Mouse (Mus musculus) testis, adult 2 months (tissue): Measurements from ENCODE around the gene Man1b1. TPM values are rescaled to one million over a fixed set of nuclear protein-coding genes. Genes with fewer than 3 reads are reported as not detected.

Source experiments
- H3K27ac ChIP-seq: fragments of 200-500 bp; 2 replicates; pipeline ENCODE4 v1.5.1; 2012; ENCODE audit warnings: low read depth, low read length; ENCODE audit not compliant: control insufficient read depth, insufficient read depth
- H3K27me3 ChIP-seq: fragments of 200-500 bp; 2 replicates; pipeline ENCODE4 v1.6.1; 2012; ENCODE audit warnings: mild to moderate bottlenecking, low read length, moderate library complexity; ENCODE audit not compliant: control insufficient read depth, insufficient read depth
- H3K36me3 ChIP-seq: fragments of 200-500 bp; 2 replicates; pipeline ENCODE4 v1.6.1; 2012; ENCODE audit warnings: mild to moderate bottlenecking, low read length; ENCODE audit not compliant: control insufficient read depth, insufficient read depth
- H3K4me1 ChIP-seq: fragments of 200-500 bp; 2 replicates; pipeline ENCODE4 v1.6.1; 2012; ENCODE audit warnings: low read length; ENCODE audit not compliant: control insufficient read depth, insufficient read depth
- H3K4me3 ChIP-seq: fragments of 200-500 bp; 2 replicates; pipeline ENCODE4 v1.5.1; 2012; ENCODE audit warnings: low read depth, mild to moderate bottlenecking, low read length, moderate library complexity, mixed read lengths; ENCODE audit not compliant: control insufficient read depth
- CTCF ChIP-seq: fragments of 200-500 bp; IDR thresholded peaks from 2 replicates; pipeline ENCODE4 v1.5.1; 2012; ENCODE audit warnings: low read depth, mild to moderate bottlenecking, inconsistent platforms, low read length, moderate library complexity; ENCODE audit not compliant: control insufficient read depth, insufficient read depth, insufficient replicate concordance
- POLR2A ChIP-seq: fragments of 200-500 bp; IDR thresholded peaks from 2 replicates; pipeline ENCODE4 v1.6.1; 2012; ENCODE audit warnings: low read depth, mild to moderate bottlenecking, inconsistent platforms, low read length, moderate library complexity; ENCODE audit not compliant: control insufficient read depth
- polyA plus RNA-seq: library from polyadenylated mRNA; depleted of rRNA; stranded (reverse); fragments of >200 nt; gene quantifications from 2 replicates; pipeline ENCODE4 v1.2.3, GENCODE M21; 2012; rRNA removed

The Man1b1 gene
- polyA plus RNA-seq, 1 experiment = 29.3 TPM

DNA sequence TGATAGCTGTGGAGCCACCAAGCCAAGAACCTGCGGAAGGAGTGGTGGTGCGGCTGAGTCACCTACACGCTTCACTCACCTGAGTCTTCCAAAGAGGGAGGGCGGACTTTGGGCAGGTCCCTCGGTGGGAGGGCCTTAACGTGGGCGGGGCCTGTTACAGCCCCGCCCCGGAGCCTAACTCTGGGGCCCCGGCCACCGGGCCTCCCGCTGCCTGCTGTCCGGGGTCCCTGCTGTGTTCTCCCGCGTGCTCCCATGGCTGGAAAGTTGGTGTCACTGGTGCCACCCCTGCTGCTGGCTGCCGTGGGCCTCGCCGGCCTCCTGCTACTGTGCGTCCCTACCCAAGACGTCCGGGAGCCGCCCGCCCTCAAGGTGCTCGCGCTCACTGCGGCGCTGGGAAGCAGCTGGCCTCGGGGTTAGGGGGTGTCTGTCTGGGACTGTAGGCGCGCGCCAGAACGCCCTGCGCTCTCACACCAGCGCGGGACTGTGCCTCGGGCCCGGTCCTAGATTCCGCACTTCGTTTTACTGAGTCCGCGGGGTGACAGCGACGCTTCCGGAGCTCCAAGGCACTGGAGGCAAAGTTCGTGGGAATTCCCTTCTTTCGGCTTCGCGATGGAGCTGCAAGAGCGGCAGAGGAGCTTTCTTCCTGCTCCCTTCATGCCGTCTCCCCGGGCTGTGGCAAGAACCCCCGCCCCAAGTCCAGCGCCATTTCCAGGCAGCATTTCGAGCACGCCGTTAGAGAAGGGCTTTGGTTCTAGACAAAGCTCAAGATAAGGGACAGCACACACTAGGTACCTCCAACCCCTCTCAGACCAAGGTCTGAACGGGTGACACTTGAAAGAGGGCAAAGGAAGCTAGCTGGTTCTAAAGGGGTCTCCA lies 63.8 kb downstream of the Man1b1 start, which contains the start of gene Entpd2:
TSS of gene Entpd2 (plus strand) at position 154 of the 876 bp plus-strand sequence.
- Histone ChIP-seq H3K4me3 (peak within 1 kb of the TSS; percentile 67), H3K4me1 (peaks cover 10% of the 10 kb centered on the region), H3K36me3 (no peaks in the 10 kb centered on the region), H3K27me3 (no peaks in the 10 kb centered on the region), H3K27ac (no peak within 1 kb of the TSS)
- TF ChIP-seq CTCF (no peak), POLR2A (no peak)

DNA sequence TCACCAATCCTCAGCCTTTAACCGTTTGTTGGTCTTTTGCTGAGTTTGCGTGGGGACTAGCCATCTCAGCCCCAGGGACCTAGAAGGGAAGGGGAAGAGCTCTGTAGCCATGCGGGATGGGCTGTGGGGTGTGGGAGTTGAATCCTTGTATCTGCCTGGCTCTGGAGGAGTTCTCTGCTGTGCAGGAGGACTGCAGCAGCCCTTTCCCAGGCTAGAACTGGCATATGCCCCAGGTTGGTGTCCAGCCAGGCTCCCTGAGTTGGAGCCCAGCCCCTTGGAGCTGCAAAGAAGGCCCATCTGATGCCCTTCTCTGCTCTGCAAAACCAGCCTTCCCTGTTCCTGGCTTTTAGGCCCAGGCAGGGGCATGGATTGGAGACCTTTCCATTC lies 64.5 kb downstream of the Man1b1 start:
- H3K27me3 ChIP-seq = no peaks in the 10 kb centered on the region
- peak overlapping the region; percentile 67 for H3K4me3 ChIP-seq

DNA sequence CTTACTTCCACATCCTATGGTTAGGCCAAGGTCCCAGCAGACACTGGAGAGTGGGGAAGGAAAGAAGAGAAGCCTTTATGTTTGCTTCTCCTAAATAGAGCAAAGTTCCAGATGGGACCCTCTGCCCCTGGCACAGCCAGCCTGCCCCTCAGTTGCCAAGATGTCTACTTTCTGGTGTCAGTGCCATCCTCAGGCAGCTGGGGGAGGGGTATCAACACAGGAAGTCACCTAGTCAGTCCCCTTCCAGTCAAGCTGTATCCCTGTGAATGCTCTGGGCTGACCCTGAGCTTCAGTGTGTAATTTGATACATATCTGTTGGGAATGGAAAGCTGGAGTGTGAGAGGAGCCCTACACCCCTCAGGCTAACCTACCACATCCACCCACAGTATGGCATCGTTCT lies 64.9 kb downstream of the Man1b1 start:
- peaks cover 10% of the 10 kb centered on the region for H3K4me1 ChIP-seq
- no peak overlapping the region for H3K27ac ChIP-seq
- TF ChIP-seq CTCF (no peak), POLR2A (no peak)
- no peaks in the 10 kb centered on the region for H3K36me3 ChIP-seq
- no peak overlapping the region for H3K4me3 ChIP-seq
- no peaks in the 10 kb centered on the region for H3K27me3 ChIP-seq

More for the DNA sequence above, 64.5 kb downstream of the Man1b1 start:
- Histone ChIP-seq H3K36me3 (no peaks in the 10 kb centered on the region), H3K27ac (no peak overlapping the region), H3K4me1 (peaks cover 10% of the 10 kb centered on the region)
- TF ChIP-seq CTCF (no peak), POLR2A (no peak)

DNA sequence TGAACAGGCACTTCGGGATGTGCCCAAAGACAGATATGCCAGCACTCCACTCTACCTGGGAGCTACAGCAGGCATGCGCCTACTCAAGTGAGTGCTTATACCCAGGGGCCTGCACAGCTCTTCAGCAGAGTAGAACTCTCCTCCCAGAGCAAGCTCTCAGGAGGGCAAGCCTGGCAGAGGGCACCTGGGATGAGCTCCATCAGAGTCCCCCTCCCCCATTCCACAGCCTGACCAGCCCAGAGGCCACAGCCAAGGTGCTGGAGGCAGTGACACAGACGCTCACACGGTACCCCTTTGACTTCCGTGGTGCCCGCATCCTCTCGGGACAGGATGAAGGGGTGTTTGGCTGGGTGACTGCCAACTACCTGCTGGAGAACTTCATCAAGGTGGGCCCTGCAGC lies 65.9 kb downstream of the Man1b1 start:
- no peak overlapping the region for H3K4me3 ChIP-seq
- peaks cover 15% of the 10 kb centered on the region for H3K4me1 ChIP-seq
- no peaks in the 10 kb centered on the region for H3K27me3 ChIP-seq
- TF ChIP-seq CTCF (no peak), POLR2A (no peak)
- no peaks in the 10 kb centered on the region for H3K36me3 ChIP-seq
- no peak overlapping the region for H3K27ac ChIP-seq

DNA sequence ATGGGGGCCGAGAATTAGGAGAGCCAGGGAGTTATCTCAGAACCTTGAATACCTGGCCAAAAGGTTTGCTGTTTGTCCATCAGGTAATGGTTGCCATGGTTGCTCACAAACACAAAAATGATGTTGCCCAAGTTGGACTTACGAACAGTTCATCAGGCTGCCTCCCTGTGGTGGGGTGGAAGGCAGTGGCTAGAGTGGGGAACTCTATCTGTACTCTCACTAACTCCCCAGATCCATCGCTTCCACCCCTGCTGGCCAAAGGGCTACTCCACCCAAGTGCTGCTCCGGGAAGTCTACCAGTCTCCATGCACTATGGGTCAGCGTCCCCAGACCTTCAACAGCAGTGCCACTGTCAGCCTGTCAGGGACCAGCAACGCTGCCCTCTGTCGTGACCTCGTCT lies 66.9 kb downstream of the Man1b1 start, which contains the start of gene Npdc1:
TSS of gene Npdc1 (plus strand) at position 301 of the 400 bp plus-strand sequence.
- H3K27ac ChIP-seq = no peak within 1 kb of the TSS
- peaks cover 18% of the 10 kb centered on the region for H3K4me1 ChIP-seq
- no peaks in the 10 kb centered on the region for H3K36me3 ChIP-seq
- no peak within 1 kb of the TSS for H3K4me3 ChIP-seq
- no peaks in the 10 kb centered on the region for H3K27me3 ChIP-seq
- TF ChIP-seq CTCF (no peak), POLR2A (no peak)

DNA sequence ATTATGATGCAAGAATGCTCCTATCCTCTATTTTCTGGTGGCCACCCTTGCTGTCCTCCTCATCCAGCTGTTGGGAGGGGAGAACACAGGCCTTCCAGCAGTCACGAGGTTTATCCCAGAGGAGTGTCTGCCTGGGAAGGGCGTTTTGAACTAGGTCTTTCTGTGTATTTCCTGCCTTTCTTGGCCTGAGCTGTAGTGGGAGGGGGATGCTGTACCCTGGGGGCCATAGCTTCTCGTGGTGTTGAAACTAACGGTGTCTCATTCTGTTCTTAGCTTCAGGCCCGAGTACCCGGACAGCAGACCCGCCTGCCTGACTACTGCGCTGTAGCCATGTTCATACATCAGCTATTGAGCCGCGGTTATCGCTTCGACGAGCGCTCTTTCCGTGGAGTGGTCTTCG lies 68.2 kb downstream of the Man1b1 start:
- H3K27me3 ChIP-seq = no peaks in the 10 kb centered on the region
- peaks cover 18% of the 10 kb centered on the region for H3K4me1 ChIP-seq
- no peak overlapping the region for H3K27ac ChIP-seq
- H3K4me3 ChIP-seq = peak overlapping the region; percentile 33
- H3K36me3 ChIP-seq = no peaks in the 10 kb centered on the region
- TF ChIP-seq POLR2A (no peak), CTCF (no peak)

DNA sequence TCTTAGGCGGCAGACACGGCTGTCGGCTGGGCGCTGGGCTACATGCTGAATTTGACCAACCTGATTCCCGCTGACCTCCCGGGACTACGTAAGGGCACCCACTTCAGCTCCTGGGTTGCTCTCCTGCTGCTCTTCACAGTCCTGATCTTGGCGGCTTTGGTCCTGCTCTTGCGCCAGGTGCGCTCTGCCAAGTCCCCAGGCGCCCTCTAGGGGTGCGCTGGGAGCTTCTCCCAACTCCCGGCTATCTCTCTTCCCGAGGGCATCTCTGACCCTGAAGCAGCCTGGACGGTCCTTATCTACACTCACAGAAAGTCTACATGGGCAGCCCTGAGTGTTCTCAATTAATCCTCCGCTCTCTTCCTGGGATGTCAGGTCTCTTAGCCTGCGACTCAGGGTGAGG lies 68.6 kb downstream of the Man1b1 start:
- no peaks in the 10 kb centered on the region for H3K27me3 ChIP-seq
- H3K36me3 ChIP-seq = no peaks in the 10 kb centered on the region
- TF ChIP-seq POLR2A (no peak), CTCF (peak; percentile 37; the same call in 1 of the 2 replicates)
- H3K4me3 ChIP-seq = peak overlapping the region; percentile 33
- peaks cover 15% of the 10 kb centered on the region for H3K4me1 ChIP-seq
- H3K27ac ChIP-seq = no peak overlapping the region

Other genes with a start within 250 kb of the Man1b1 start
- gene Noxa1, start 237.2 kb upstream of the Man1b1 start, polyA plus RNA-seq = 0.14 and 0.25 TPM in 2 replicates
- 3.8 and 4.0 TPM in 2 replicates for gene Nrarp, start 151.6 kb upstream of the Man1b1 start, polyA plus RNA-seq
- 0.98 and 1.3 TPM in 2 replicates for gene Tor4a, start 135.5 kb upstream of the Man1b1 start, polyA plus RNA-seq
- gene Nelfb, start 120.8 kb upstream of the Man1b1 start, polyA plus RNA-seq = 20.7 and 24.9 TPM in 2 replicates
- 244 and 247 TPM in 2 replicates for gene Stpg3, start 117.7 kb upstream of the Man1b1 start, polyA plus RNA-seq
- 552 and 576 TPM in 2 replicates for gene Fam166a, start 113.6 kb upstream of the Man1b1 start, polyA plus RNA-seq
- 2,564 and 2,638 TPM in 2 replicates for gene Tubb4b, start 107.6 kb upstream of the Man1b1 start, polyA plus RNA-seq
- 0.48 and 0.55 TPM in 2 replicates for gene Slc34a3, start 98.0 kb upstream of the Man1b1 start, polyA plus RNA-seq
- 0.05 TPM in 1 of 2 replicates, not detected in the other for gene Rnf224, start 95.6 kb upstream of the Man1b1 start, polyA plus RNA-seq
- gene Rnf208, start 90.1 kb upstream of the Man1b1 start, polyA plus RNA-seq = 7.4 and 8.1 TPM in 2 replicates
- gene Cysrt1, start 89.9 kb upstream of the Man1b1 start, polyA plus RNA-seq = 0.12 and 0.31 TPM in 2 replicates
- gene AL732309.1, start 85.5 kb upstream of the Man1b1 start, polyA plus RNA-seq = 7.0 and 7.9 TPM in 2 replicates
- gene Tmem203, start 76.9 kb upstream of the Man1b1 start, polyA plus RNA-seq = 63.3 and 69.3 TPM in 2 replicates
- 357 and 363 TPM in 2 replicates for gene Tprn, start 69.7 kb upstream of the Man1b1 start, polyA plus RNA-seq
- gene Ssna1, start 59.9 kb upstream of the Man1b1 start, polyA plus RNA-seq = 54.9 and 64.2 TPM in 2 replicates
- gene Anapc2, start 59.9 kb upstream of the Man1b1 start, polyA plus RNA-seq = 29.3 and 32.3 TPM in 2 replicates
- 830 and 870 TPM in 2 replicates for gene Tmem210, start 44.2 kb upstream of the Man1b1 start, polyA plus RNA-seq
- gene Lrrc26, start 42.4 kb upstream of the Man1b1 start, polyA plus RNA-seq = 3.5 and 4.3 TPM in 2 replicates
- gene Grin1, start 13.2 kb upstream of the Man1b1 start, polyA plus RNA-seq = 0.38 and 0.75 TPM in 2 replicates
- gene Dpp7, start 24.0 kb downstream of the Man1b1 start, polyA plus RNA-seq = 4.0 and 5.0 TPM in 2 replicates
- 1.7 and 2.2 TPM in 2 replicates for gene Uap1l1, start 33.3 kb downstream of the Man1b1 start, polyA plus RNA-seq
- 1.1 and 1.3 TPM in 2 replicates for gene Sapcd2, start 40.0 kb downstream of the Man1b1 start, polyA plus RNA-seq
- gene Entpd2, start 63.5 kb downstream of the Man1b1 start, polyA plus RNA-seq = 6.2 and 6.5 TPM in 2 replicates
- gene Npdc1, start 67.0 kb downstream of the Man1b1 start, polyA plus RNA-seq = 13.6 and 15.9 TPM in 2 replicates
- gene Fut7, start 90.9 kb downstream of the Man1b1 start, polyA plus RNA-seq = 0.10 TPM in 1 of 2 replicates, not detected in the other
- gene Abca2, start 96.4 kb downstream of the Man1b1 start, polyA plus RNA-seq = 17.3 and 18.3 TPM in 2 replicates
- 0.78 and 11.8 TPM in 2 replicates for gene Clic3, start 124.5 kb downstream of the Man1b1 start, polyA plus RNA-seq
- gene Paxx, start 128.8 kb downstream of the Man1b1 start, polyA plus RNA-seq = 34.3 and 35.8 TPM in 2 replicates
- gene Ptgds, start 137.7 kb downstream of the Man1b1 start, polyA plus RNA-seq = 311 and 369 TPM in 2 replicates
- 5.7 TPM in 1 of 2 replicates, not detected in the other for gene Lcn12, start 161.6 kb downstream of the Man1b1 start, polyA plus RNA-seq
- 137 and 166 TPM in 2 replicates for gene Fbxw5, start 168.4 kb downstream of the Man1b1 start, polyA plus RNA-seq
- 58.4 and 70.5 TPM in 2 replicates for gene C8g, start 169.4 kb downstream of the Man1b1 start, polyA plus RNA-seq
- 12.2 and 12.7 TPM in 2 replicates for gene Traf2, start 214.6 kb downstream of the Man1b1 start, polyA plus RNA-seq
- 170 and 227 TPM in 2 replicates for gene Edf1, start 225.5 kb downstream of the Man1b1 start, polyA plus RNA-seq
- 1.7 and 8.5 TPM in 2 replicates for gene Mamdc4, start 242.5 kb downstream of the Man1b1 start, polyA plus RNA-seq
- gene Phpt1, start 242.9 kb downstream of the Man1b1 start, polyA plus RNA-seq = 102 and 112 TPM in 2 replicates
- 0.11 and 0.19 TPM in 2 replicates for gene Ajm1, start 249.4 kb downstream of the Man1b1 start, polyA plus RNA-seq